Mouse (Mus musculus): ENCODE results near the gene Slc7a8. TPM values are rescaled to one million over a fixed set of nuclear protein-coding genes. Genes with fewer than 3 reads are reported as not detected.

Gene Slc7a8
- total and polyA plus RNA-seq, 2 experiments from 2014 or later, result 13.3 to 14.5 TPM

GRCm38 (mm10) chr14:54714617-54715081, 67.1 kb downstream of the Slc7a8 start:
- peak overlapping the region; percentile 38 for H3K4me3 ChIP-seq (ENCODE audit: low read depth, low read length)
- peak; percentile 68 for ATAC-seq
- peak overlapping the region; percentile 53 for H3K9ac ChIP-seq
- H3K4me1 ChIP-seq (ENCODE audit: insufficient read depth), result 0 out of 2 replicates have a peak, but pooled peaks cover 2% of the 10 kb centered on the region
- no peaks in the 10 kb centered on the region for H3K9me3 ChIP-seq (ENCODE audit: low read length)
- 0 out of 2 replicates have a peak, but pooled peaks have one; percentile 13 for TF ChIP-seq CTCF (IDR thresholded peaks at IDR 0.05; ENCODE audit: low read depth)
- peak; percentile 35 for DNase-seq
- WGBS, result 1% methylated on average over 15 of the region's 15 CpGs
- H3K27ac ChIP-seq (ENCODE audit: low read depth, low read length), result peak overlapping the region; percentile 40; the same call in 1 of the 2 replicates
- no peaks in the 10 kb centered on the region for H3K27me3 ChIP-seq (ENCODE audit: insufficient read depth, low read length)
- peak overlapping the region; percentile 75 for H3K4me2 ChIP-seq (ENCODE audit: low read depth)
- no peaks in the 10 kb centered on the region for H3K36me3 ChIP-seq (ENCODE audit: insufficient read depth)

DNA sequence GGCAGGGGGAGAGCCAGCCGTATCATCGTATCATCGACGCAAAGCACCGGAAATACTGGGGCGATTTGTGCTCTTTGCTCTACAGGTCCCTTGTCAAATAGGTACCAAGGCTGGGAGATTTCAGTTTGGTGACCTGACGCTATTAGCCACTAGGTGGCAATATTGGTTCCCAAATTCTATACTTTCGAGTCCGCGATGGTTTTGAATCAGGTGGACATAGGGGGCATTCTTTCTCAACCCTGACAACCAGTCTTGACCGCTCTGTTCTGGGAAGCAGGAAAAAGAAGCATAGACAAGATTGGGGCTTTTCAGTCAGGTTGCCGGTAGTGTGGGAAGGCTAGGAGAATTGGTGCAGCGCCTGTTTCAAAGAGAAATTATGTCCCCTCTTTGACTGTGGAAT, 67.6 kb downstream of the Slc7a8 start:
- Histone ChIP-seq H3K27me3 (ENCODE audit: insufficient read depth, low read length) (no peaks in the 10 kb centered on the region), H3K9me3 (ENCODE audit: low read length) (no peaks in the 10 kb centered on the region), H3K9ac (peak overlapping the region; percentile 53), H3K4me1 (ENCODE audit: insufficient read depth) (0 out of 2 replicates have a peak, but pooled peaks cover 2% of the 10 kb centered on the region), H3K36me3 (ENCODE audit: insufficient read depth) (no peaks in the 10 kb centered on the region), H3K4me2 (ENCODE audit: low read depth) (peak overlapping the region; percentile 75), H3K4me3 (ENCODE audit: low read depth, low read length) (peak overlapping the region; percentile 38), H3K27ac (ENCODE audit: low read depth, low read length) (peak overlapping the region; percentile 40; the same call in 1 of the 2 replicates)
- peak; percentile 89 for DNase-seq
- peak; percentile 87 for TF ChIP-seq CTCF (IDR thresholded peaks at IDR 0.05; ENCODE audit: low read depth)
- peak; percentile 70 for ATAC-seq
- WGBS, result under 1% methylated on average over 13 of the region's 13 CpGs

DNA sequence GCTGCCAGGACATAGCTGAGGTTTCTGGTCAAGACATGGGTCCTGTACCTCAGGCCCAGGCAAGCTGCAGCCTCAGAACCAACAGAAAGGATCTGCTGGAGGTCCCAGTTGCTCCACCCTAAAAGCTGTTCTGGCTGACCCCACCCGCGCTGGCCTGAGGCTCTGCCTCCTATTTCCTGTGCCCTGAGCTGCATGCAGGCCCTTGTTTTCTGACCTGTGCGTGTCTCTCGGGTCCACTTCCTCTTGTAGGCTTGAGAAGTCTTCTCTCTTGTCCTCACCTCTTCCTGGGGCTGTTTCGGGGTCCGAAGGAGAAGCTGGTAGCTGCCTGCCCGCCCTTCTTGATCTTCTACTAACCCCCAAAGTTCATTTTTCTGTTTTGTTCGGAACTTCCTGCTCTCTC, 68.9 kb downstream of the Slc7a8 start:
- 83% methylated on average over 8 of the region's 8 CpGs for WGBS
- H3K27me3 ChIP-seq (ENCODE audit: insufficient read depth, low read length), result no peaks in the 10 kb centered on the region
- ATAC-seq (no peak), DNase-seq (no peak)
- TF ChIP-seq CTCF (IDR thresholded peaks at IDR 0.05; ENCODE audit: low read depth), result no peak
- no peak overlapping the region for H3K27ac ChIP-seq (ENCODE audit: low read depth, low read length)
- H3K4me1 ChIP-seq (ENCODE audit: insufficient read depth), result 0 out of 2 replicates have a peak, but pooled peaks cover 2% of the 10 kb centered on the region
- no peak overlapping the region for H3K9ac ChIP-seq
- no peak overlapping the region for H3K4me3 ChIP-seq (ENCODE audit: low read depth, low read length)
- H3K4me2 ChIP-seq (ENCODE audit: low read depth), result no peak overlapping the region
- H3K36me3 ChIP-seq (ENCODE audit: insufficient read depth), result no peaks in the 10 kb centered on the region
- no peaks in the 10 kb centered on the region for H3K9me3 ChIP-seq (ENCODE audit: low read length)

DNA sequence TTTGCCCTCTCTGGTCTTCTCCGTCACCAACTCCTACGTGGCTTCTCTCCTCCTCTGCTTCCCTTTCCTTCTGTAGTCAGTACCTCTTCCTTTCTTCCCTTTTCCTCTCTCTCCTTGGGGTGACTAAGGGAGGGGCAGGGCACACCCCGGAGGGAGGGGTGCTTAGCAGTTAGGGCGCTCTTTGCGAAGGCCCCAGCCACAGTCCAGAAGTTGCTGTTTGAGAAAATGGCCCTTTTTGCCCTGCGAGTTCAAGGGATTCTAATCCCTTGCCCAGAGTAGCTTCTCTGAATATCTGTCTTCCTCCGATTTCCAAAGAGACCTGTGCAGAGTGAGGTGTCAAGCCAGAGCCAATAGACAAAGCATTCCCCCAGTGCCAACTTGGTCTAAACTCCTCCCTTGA, 69.7 kb downstream of the Slc7a8 start, which contains the start of gene Cebpe:
Gene Cebpe, minus strand, starts transcription at position 101 of the 400 bp plus-strand sequence.
- 85% methylated on average over 7 of the region's 7 CpGs for WGBS
- DNase-seq (no peak), ATAC-seq (no peak)
- H3K27ac ChIP-seq (ENCODE audit: low read depth, low read length), result no peak within 1 kb of the TSS
- H3K4me2 ChIP-seq (ENCODE audit: low read depth), result no peak within 1 kb of the TSS
- no peaks in the 10 kb centered on the region for H3K9me3 ChIP-seq (ENCODE audit: low read length)
- H3K4me1 ChIP-seq (ENCODE audit: insufficient read depth), result 0 out of 2 replicates have a peak, but pooled peaks cover 2% of the 10 kb centered on the region
- H3K4me3 ChIP-seq (ENCODE audit: low read depth, low read length), result no peak within 1 kb of the TSS
- TF ChIP-seq CTCF (IDR thresholded peaks at IDR 0.05; ENCODE audit: low read depth), result no peak
- no peaks in the 10 kb centered on the region for H3K36me3 ChIP-seq (ENCODE audit: insufficient read depth)
- no peaks in the 10 kb centered on the region for H3K27me3 ChIP-seq (ENCODE audit: insufficient read depth, low read length)
- no peak within 1 kb of the TSS for H3K9ac ChIP-seq

DNA sequence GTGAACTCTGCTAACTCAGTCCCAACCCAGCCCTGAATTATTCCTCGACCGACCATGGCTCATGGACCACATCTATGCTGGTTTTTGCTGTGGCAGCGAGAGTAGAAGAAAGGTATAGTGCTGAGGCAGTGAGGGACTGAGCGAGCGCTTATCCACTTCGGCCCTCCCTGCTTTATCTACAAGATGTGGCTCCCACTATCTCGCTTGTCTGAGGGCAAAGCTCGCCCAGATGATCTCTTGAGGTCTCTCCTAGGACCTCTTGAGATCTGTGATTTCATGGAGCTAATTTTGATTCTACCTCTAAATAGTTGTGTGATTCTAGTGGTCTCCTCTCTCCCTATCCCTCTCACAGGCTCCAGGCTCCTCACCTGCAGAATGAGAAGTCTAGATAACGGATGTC, 72.7 kb downstream of the Slc7a8 start:
- no peak for DNase-seq

GRCm38 (mm10) chr14:54706589-54707320, 75.0 kb downstream of the Slc7a8 start:
- no peak for TF ChIP-seq CTCF (IDR thresholded peaks at IDR 0.05; ENCODE audit: low read depth)
- Histone ChIP-seq H3K27ac (ENCODE audit: low read depth, low read length) (no peak overlapping the region), H3K9ac (no peak overlapping the region), H3K4me3 (ENCODE audit: low read depth, low read length) (no peak overlapping the region), H3K27me3 (ENCODE audit: insufficient read depth, low read length) (no peaks in the 10 kb centered on the region; the same call in 1 of the 2 replicates), H3K9me3 (ENCODE audit: low read length) (no peaks in the 10 kb centered on the region), H3K4me1 (ENCODE audit: insufficient read depth) (no peaks in the 10 kb centered on the region), H3K4me2 (ENCODE audit: low read depth) (no peak overlapping the region), H3K36me3 (ENCODE audit: insufficient read depth) (no peaks in the 10 kb centered on the region)
- DNase-seq (no peak), ATAC-seq (no peak)
- WGBS, result 59% methylated on average over 17 of the region's 17 CpGs

More for the DNA sequence above, 72.7 kb downstream of the Slc7a8 start:
- H3K9ac ChIP-seq, result no peak overlapping the region
- no peak overlapping the region for H3K4me2 ChIP-seq (ENCODE audit: low read depth)
- H3K27ac ChIP-seq (ENCODE audit: low read depth, low read length), result no peak overlapping the region
- WGBS, result 85% methylated on average over 9 of the region's 9 CpGs
- H3K9me3 ChIP-seq (ENCODE audit: low read length), result no peaks in the 10 kb centered on the region
- ATAC-seq, result no peak
- H3K4me3 ChIP-seq (ENCODE audit: low read depth, low read length), result no peak overlapping the region
- no peaks in the 10 kb centered on the region for H3K36me3 ChIP-seq (ENCODE audit: insufficient read depth)
- no peaks in the 10 kb centered on the region for H3K4me1 ChIP-seq (ENCODE audit: insufficient read depth)
- no peaks in the 10 kb centered on the region for H3K27me3 ChIP-seq (ENCODE audit: insufficient read depth, low read length)
- no peak for TF ChIP-seq CTCF (IDR thresholded peaks at IDR 0.05; ENCODE audit: low read depth)

- Histone ChIP-seq H3K27me3 (ENCODE audit: insufficient read depth, low read length) (no peaks in the 10 kb centered on the region; the same call in 1 of the 2 replicates), H3K9me3 (ENCODE audit: low read length) (no peaks in the 10 kb centered on the region), H3K4me2 (ENCODE audit: low read depth) (no peak overlapping the region), H3K36me3 (ENCODE audit: insufficient read depth) (no peaks in the 10 kb centered on the region), H3K9ac (no peak overlapping the region), H3K4me1 (ENCODE audit: insufficient read depth) (no peaks in the 10 kb centered on the region), H3K4me3 (ENCODE audit: low read depth, low read length) (no peak overlapping the region), H3K27ac (ENCODE audit: low read depth, low read length) (no peak overlapping the region)
- ATAC-seq (no peak), DNase-seq (no peak)
- TF ChIP-seq CTCF (IDR thresholded peaks at IDR 0.05; ENCODE audit: low read depth), result no peak
- WGBS, result 72% methylated on average over 5 of the region's 5 CpGs
Observed at GRCm38 (mm10) chr14:54705844-54706243, 75.9 kb downstream of the Slc7a8 start.

Measured in forebrain, postnatal 0 days (tissue).